Mouse (Mus musculus): ENCODE data around the gene Nutm1.
"Not testable (repeated sequence)": the region's sequence is repeated elsewhere in the genome, so short reads cannot be mapped to it uniquely, and the experiment has no call there.

Nutm1 gene

DNA sequence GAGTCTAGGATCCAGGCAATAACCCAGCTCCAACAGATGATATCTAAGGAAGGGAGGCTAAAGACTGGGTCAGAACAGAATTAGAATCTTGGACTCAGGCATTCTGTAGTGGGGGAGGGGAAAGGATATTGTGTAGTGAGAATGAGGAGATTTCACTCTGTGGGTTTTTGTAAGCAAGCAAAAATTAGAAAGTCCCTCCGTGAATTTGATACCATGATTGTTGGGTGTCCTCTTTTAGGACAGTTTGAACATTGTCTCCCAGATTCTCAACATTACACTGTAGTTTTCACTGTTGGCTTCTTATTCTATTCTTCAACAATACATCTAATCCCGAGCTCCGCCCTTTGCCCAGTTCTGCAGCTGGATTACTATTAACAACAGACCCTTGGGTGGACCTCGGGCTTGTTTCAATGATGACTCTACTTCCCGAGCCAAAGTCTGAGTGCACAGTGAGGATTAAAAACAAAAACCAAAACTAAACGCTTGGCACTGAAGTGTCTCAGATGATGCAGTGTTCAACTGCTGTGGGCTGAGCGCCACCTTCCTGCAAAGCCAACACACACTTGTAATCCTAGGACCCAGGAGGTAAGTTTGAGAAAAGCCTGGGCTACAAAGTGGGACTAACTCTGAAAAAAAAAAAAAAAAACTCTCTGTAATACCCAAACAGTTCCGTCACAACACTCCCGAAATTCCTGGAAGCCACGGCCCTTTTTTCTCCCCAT, at the start of gene Nutm1:
TSS of gene Nutm1 (minus strand) at position 51 of the 722 bp plus-strand sequence.
- DNase-seq = no peak

DNA sequence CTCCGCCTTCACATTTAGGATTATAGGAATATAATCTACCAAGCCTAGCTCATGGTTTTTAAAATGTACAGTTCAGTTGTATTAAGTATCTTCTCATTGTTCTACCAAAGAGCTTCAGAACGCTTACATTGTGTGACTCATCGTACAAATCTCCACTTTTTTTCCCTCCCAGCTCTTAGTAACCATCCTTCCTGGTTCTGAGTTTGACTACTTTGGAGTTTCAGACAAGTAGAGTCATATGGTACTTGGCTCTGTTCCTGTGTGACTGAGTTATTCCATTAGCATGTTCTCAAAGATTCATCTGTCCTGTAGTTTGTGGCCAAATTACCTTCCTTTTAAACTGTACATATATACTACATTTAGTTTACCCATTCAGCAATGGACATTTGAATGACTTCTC, 49.6 kb upstream of the Nutm1 start:
- DNase-seq = no peak

DNA sequence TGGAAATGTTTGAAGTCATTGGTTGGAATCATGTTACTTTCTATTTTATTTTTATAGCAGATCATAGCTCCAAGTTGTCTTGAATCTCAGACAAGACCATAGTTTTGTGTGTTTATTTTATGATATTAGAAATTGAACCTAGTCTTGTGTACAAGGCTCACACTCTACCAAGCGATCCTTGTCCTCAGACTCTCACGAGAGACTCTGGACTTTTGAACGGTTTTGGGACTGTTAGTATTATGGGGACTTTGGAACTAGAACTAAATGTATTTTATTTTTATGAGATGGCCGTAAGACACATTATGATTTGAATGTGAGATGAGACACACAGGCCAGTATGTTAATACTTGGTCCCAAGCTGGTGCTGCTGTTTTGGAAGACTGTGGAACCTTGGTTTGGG, 39.1 kb upstream of the Nutm1 start:
- DNase-seq = no peak

DNA sequence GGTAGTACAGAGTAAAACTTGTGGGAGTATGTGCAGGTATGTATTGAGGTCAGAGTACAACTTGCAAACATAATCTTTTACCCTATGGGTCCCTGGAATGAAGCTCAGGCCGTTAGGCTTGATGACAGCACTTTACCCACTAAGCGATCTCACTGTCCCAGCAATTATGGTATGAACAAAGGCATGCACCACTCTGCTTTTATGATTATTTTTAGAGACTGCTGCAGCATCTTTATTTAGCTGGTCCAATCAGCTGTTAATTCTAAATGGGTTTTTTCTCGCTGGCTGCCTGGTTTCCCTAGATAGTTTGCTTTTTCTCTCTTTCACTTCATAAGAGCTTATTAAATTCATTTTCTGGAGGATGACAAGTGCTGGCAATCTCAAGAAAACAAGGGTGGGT, 37.1 kb upstream of the Nutm1 start:
- DNase-seq = no peak

DNA sequence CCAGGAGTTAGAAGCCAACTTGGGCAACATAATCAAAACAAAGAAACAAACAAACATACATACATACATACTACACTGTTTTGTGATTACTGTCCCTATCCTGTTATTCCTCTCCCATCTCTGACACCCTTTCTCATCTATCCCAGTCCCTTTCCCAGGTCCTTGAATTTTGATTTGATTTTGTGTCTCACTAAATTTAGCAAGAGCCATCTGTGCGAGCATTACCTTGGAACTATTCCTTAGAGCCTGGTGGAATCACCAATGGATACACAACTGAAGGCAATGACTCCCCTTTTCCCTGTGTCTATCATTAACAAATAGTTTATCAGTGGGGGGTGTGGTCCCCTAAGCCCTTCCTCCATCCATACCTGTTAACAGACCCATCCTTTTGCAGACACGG, 33.7 kb upstream of the Nutm1 start:
- no peak for DNase-seq

DNA sequence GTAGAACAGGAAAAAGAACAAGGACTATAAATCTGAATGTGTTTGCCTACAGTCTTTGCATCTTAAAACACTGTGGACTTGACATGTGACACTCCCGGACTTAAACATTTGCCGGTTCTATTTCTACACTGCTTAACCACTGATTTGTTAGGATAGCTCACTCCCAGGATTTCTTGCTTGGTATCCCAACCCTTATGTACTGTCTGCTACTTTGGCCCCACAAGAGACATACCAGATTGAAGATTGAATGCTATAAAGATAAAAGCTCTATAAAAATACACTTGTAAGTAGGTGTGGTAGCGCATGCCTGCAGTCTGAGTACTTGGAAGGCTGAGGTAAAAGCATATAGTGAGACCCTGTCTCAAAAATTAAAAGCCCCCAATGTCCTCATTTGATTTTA, 30.4 kb upstream of the Nutm1 start:
- no peak for DNase-seq

DNA sequence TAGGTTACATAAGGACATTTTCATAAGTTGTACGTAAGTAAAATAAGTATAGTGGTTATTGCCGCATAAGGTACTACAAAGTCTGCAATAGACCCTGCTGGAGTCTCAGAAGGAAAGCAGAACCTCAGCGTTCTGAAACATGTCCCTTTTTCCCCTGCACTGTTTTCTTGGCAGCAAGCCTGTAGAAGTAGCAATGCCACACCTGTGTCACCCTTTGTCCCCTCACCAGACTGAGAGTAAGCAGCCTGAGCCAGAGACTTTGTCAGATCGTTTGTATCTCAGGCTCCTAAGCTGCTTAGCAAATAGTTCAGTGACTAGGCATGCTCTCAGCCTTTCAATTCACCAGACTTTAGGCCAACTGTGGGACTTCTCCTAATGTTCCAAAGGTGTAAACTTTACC, 28.0 kb upstream of the Nutm1 start:
- no peak for DNase-seq

DNA sequence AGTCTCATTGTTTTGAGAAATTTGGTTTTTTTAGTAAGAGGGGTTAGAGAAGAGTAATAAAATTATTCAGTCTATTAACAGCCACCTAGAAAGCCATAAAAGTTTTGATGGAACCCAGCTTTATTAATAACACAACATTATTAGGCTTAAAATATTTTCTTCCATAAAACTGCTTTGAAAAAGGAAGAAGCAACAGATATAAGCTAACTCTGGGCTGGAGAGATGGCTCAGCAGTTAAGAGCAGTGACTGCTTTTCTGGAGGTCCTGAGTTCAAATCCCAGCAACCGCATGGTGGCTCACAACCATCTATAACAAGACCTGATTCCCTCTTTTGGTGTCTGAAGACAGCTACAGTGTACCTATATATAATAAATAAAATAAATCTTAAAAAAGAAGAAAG, 27.0 kb upstream of the Nutm1 start:
- DNase-seq = not testable (repeated sequence)

DNA sequence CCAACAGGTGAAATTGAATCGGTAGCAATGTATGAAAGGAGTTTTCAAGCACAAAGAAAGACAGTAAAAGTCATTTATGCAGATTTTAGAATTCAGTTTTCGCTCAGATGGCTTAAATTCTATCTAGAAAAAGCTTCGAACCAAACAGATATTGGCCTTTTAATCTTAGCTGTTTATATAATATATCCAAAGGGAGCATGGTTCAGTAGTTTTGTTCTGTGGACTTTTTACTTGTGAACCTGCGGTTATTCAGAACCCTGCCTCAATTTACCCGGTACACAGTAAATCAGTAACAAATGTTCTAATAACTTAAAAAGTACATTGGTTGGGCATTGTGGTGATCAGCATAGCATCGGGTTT, 25.9 kb upstream of the Nutm1 start:
- DNase-seq = no peak

DNA sequence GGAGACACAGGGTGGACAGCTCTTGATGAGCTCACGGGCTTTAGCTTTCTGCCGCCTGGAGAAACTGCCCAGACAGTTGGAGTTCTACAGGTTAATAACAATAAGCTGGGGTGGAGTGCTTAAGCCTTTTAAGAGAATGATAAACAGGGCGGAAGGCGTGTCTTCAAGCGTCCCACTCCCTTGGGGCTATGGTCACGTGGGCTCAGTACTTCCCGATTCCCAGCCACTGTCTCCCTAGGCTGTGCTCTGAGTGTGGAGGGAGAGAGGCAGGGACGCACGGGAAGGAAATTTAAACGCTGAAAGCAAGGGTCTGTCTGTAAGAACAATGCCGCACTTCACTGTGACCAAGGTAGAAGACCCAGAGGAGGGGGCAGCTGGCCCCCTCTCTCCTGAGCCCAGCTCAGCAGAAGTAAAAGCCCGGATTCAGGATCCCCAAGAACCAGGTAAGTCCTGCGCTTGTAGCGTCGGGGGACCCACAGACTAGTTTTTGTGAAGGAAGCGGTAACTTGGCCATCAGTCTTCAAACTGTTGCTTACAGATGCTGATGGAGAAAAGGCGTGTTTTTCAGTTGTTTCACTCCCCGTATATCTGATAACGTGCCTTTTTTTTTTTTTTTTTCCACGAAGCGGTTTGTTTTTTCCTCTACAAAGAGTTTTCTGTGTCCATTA, 25.4 kb upstream of the Nutm1 start:
- no peak for DNase-seq

DNA sequence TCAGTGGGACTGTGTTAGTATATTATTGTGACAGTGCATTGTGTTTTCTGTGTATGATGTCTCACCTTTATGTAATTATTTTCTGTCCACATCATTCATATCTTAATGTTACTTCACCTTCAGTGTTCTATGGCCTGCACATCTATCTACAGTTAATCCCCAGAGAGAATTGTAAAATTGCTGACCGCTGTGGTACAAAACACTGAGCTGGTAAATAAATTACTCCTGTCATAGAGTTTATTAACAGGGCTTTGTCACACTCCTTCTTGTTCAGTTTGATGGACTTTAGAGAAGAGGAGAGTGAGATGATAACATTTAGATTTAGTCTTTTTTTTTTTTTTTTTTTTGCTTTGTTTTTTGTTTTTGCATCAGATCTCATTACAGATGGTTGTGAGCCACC, 23.8 kb upstream of the Nutm1 start:
- no peak for DNase-seq

DNA sequence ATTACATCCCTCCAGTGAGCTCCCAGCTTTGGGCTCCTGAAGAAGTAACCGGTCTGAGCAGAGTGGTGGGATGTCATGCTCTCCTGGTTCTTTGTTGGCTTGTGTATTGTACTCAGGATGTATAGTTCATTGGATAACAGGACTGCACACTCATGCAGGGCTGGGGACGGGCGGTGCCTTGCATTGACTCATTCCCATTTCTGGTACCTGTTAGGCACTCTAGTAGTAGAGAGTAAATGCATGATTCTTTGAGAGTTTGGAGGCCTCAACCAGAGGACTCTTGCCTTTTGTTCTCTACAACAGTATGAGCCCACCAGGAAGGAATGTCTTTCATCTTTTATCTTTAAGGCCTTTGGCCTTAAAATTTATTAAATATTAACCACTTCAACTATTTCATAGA, 17.8 kb upstream of the Nutm1 start:
- no peak for DNase-seq

DNA sequence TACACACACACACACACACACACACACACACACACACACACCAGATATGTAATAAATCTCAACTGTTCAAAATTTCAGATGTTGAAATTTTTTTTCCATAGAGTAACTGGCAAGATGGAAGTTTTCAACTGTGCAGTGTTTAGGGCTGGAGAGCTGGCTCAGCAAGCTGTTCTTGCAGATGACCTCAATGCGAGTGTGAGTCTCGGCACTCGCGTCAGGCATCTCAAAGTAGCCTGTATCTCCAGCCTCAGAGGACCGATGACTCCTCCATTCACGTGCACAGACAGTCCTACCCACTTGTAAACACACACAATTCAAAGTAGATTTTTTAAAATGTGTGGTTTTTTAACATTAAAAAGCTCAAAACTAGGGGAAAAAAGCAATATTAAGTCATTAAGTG, 14.4 kb upstream of the Nutm1 start:
- DNase-seq = no peak

DNA sequence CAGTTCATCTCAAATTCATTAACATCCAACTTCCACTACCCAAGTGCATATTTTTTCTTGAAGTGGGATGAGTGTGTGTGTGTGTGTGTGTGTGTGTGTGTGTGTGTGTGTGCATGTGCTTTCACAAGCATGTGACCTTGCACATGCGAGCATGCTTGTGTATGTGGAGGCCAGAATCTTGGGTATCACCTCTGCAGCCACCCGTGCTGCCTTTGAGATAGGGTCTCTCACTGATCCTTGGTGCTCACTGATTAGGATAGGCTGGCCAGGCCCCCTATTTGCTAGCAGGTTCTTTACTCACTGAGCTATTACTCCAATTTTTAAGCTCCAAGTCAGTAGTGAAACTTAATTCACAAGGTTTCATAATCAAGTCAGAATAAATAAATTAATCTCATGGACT, 13.8 kb upstream of the Nutm1 start:
- DNase-seq = no peak

DNA sequence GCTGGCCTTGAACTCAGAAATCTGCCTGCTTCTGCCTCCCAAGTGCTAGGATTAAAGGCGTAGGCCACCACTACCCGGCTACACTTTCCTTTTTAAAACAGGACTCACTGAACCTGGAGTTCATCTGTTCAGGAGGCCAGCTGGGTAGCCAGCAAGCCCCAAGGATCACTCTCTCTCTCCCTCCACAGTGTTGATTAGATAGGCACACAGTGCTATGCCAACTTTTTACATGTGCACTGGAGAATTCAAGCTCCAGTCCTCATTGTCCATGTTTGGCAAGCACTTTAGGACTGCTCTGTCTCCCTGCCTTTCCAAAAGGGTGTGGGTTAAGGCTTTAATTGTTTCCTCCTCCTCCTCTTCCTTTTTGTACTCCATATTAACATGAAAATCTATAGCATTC, 10.9 kb upstream of the Nutm1 start:
- no peak for DNase-seq

DNA sequence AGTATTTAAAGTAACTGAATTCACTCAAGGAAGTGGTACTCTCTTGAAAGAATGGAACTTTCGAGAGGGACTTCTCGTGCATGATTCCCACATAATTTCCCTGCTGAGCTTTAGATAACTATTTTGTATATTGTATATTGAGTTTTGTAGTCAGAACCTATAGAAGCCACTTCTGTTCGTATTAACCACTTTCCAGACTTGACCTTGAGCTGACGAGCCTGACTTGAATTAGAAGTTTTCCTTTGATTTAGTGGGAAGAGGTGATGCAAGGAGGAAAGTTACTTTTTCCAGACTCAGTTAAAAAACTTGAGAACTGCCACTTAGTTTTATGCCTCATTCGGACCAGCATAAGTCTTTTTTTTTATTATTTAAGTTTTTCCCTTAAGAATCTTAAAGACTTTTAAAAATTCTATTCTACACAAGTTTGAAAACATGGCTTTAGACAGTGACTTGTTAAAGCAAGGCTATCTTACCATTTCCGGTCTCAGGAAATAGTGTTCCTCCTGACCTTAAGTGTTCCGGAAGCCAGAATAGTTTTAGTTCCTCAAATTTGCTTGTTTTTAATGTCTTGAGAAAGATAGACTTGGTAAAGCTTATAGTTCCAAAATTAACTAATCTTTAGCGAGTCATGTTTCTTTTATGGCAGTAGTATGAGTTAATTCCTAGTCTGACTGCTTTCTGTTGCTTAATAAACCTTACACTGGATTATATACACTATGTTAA, 8.6 kb upstream of the Nutm1 start:
- DNase-seq = no peak

DNA sequence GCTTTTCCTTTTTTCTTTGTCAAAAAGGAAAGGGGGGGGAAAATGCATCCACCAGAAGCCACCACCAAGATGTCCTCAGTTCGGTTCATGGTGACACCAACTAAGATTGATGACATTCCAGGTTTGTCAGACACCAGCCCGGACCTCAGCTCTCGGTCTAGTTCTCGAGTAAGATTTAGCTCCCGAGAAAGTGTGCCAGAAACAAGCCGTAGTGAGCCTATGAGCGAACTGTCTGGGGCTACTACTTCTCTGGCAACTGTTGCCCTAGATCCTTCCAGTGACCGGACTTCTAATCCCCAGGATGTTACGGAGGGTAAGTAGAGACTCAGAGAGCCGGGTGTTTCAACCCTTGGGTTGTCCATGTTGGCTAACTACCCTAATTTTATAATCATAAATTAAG, 7.7 kb upstream of the Nutm1 start:
- DNase-seq = no peak

DNA sequence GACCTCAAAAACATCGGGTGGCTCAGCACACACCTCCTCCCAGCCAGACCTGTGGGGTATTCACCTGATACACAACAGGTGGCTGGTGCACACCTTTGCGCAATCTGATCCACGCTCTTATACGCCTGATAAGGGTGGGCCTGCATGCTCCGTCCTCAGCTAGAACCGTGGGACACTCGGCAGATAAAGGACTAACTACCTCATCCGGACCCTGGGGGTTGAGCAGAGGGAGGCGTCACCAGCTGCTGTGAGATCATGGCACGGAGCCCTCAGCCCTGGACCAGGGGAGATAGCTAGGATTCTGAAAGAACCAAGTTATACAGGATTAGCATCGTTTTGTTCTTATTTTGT, 7.1 kb upstream of the Nutm1 start, which contains the start of gene Gm21985:
TSS of gene Gm21985 (plus strand) at position 73 of the 351 bp plus-strand sequence.
- peak; percentile 47 for DNase-seq

DNA sequence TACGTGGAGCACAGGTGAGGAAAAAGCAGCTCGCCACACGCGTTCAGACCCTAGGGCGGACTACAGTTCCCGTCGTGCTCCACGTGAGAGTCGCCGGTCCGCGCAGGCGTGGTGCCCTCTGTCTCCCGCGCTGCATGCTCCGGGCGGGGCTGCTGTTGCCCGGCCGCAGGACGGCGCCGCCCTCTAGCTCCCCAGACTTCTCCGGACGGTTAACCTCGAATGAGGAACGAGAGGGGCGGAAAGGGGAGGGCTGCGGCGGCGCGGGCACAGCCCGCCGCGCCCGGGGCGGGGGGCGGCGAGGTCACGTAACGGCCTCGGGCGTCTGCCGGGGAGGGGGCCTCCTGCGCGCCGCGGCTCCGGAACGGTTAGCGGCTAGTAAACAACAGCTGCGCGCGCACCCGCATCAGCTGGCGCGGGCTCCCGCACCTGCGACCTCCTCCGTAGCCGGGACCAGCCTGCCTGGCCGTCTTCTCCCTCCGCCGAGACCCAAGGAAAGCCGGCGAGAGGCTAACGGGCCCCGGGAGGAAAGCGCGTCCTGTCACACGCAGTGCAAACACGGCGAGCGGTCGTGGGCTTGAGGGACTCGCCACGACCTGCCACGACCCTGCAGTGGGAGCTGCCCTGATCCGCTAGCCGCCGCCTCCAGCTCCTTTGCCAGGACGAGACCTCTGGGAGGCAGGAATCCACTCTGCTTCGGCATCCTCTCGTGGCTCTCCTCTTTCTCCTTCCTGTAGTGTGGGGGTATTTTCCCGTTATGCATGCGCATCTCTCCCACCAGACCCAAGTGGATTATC, 6.6 kb upstream of the Nutm1 start, which contains the start of gene Slc12a6:
TSS of gene Slc12a6 (plus strand) at position 378 of the 794 bp plus-strand sequence.
- peak; percentile 93 for DNase-seq

DNA sequence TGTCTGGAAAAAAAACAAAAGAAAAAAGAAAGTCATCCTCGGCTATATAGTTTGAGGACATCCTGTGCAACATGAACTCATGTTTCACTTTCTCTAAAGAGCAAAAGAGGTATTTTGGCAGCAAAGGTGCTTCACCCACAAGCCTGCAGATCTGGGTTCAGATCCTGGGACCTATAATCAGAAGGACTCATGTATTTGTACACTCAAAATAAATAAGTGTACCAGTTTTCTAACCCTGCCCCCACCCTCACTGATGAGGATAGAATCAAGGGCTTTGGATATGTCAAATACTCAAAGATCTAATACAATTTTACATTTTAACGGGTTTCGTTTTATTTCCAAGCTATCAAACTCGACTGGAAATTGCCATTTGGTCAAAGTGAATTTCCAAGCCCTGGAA, 5.3 kb upstream of the Nutm1 start:
- DNase-seq = no peak

DNA sequence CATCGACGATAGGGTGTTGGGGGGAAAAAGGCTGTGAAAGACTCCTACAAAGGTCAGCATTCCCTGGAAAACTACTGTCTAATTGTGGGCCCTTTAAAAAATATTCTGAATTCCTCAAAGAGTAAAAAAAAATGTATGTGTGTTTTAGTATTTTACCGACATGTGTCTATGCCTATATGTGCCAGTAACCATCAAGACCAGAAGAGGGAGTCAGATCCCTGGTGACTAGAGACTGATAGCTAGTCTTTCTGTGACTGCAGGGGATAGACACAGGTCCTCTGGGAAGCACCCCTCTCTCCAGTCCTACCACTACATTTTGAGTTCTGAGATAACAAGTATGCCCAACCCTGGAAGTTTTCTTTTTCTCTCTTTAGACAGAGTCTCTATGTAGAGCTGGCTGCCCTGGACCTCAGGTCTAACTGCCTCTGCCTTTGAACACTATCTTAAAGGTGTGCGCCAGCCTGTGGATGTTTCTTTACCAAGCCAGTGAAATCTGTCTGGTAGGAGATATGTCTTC, 3.7 kb upstream of the Nutm1 start:
- no peak for DNase-seq

DNA sequence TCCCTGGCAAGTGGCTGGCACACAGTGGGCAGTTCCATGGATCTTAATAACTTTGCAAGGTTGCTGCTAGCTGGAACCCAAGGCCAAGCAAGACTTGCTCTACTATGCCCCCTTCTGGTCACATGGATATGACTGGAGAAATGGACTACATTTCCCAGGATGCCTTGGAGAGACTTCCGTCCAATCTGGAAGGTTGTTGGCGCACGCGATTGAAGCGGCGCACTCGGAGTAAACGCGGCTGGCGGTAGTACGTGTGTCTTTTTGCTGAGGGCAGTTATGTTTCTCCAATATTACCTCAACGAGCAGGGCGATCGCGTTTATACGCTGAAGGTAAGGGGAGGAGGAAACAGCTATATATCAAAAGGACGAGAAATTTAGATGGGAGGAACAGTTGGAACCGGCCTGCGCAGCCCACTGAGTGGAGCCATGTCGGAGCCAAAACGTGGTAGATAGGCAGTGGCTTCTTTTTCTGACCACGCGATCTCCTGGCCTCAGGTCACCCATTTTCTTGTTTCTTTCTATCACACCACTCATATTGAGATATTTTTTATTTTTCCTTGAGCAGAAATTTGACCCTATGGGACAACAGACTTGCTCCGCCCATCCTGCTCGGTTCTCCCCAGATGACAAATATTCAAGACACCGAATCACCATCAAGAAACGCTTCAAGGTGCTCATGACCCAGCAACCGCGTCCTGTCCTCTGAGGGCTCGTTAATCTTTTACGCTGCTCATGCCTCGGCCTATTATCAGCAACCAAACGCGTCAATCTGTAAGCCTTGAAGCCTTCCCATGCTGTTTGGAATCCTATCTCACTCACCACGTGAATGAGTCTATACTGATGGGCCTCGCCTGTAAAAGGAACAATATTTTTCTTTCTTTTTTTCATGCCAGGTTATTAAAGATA, 2.9 kb upstream of the Nutm1 start, which contains the start of gene Nop10:
TSS of gene Nop10 (plus strand) at position 179 of the 906 bp plus-strand sequence.
- DNase-seq = peak; percentile 88

Data from cerebellum, adult 11 months (tissue).